Mouse (Mus musculus) forebrain, embryonic 13.5 days (tissue): ENCODE results near the gene Cttnbp2. TPM values are rescaled to one million over a fixed set of nuclear protein-coding genes. Genes with fewer than 3 reads are reported as not detected.

Source experiments
- ATAC-seq: fragments of 200-750 bp; cut with Nextera tagmentation; 2 replicates; pipeline ENCODE4 v1.8.0; 2017
- H3K27ac ChIP-seq: fragments of 300-500 bp; sonication (generic); 2 replicates; pipeline ENCODE4 v1.5.1; 2015; ENCODE audit warnings: inconsistent platforms, mild to moderate bottlenecking, moderate library complexity
- H3K27me3 ChIP-seq: fragments of 300-500 bp; sonication (generic); 2 replicates; pipeline ENCODE4 v1.6.1; 2015; ENCODE audit warnings: mild to moderate bottlenecking, inconsistent platforms
- H3K36me3 ChIP-seq: fragments of 300-500 bp; sonication (generic); 2 replicates; pipeline ENCODE4 v1.6.1; 2015; ENCODE audit warnings: mild to moderate bottlenecking, inconsistent platforms; ENCODE audit not compliant: poor library complexity, severe bottlenecking
- H3K4me1 ChIP-seq: fragments of 300-500 bp; sonication (generic); 2 replicates; pipeline ENCODE4 v1.6.1; 2015; ENCODE audit warnings: inconsistent platforms
- H3K4me2 ChIP-seq: fragments of 300-500 bp; sonication (generic); 2 replicates; pipeline ENCODE4 v1.6.1; 2015; ENCODE audit warnings: inconsistent platforms, mild to moderate bottlenecking, moderate library complexity
- H3K4me3 ChIP-seq: fragments of 300-500 bp; sonication (generic); 2 replicates; pipeline ENCODE4 v1.5.1; 2015; ENCODE audit warnings: mild to moderate bottlenecking, inconsistent platforms
- H3K9ac ChIP-seq: fragments of 300-500 bp; sonication (generic); 2 replicates; pipeline ENCODE4 v1.6.1; 2015; ENCODE audit warnings: mild to moderate bottlenecking, inconsistent platforms
- H3K9me3 ChIP-seq: fragments of 300-500 bp; sonication (generic); replicated peaks from 2 replicates; pipeline ENCODE4 v1.6.1; 2016; ENCODE audit warnings: inconsistent platforms
- WGBS: fragments of 180-500 bp; shearing (Covaris S2); methylation state at CpG from one replicate; pipeline ENCODE4 v1.1.7; 2015; 5-methylcytosine and 5-hydroxymethylcytosine counted together
- microRNA-seq: library from miRNA; unstranded; fragments of <30 nt; microRNA quantifications from one replicate; pipeline ENCODE4, GENCODE M21; 2016
- polyA plus RNA-seq: library from polyadenylated mRNA; unstranded; fragments of >200 nt; fragmentation: Nextera tagmentation; extraction: Ambion mirVana; gene quantifications from 2 replicates; pipeline ENCODE4 v1.2.1, GENCODE M21; 2015

Gene Cttnbp2
- polyA plus RNA-seq, 1 experiment from 2014 or later: 59.1 TPM

GRCm38 (mm10) chr6:18349153-18349858, 165.3 kb downstream of the Cttnbp2 start:
- Histone ChIP-seq H3K4me1 (no peaks in the 10 kb centered on the region), H3K4me3 (no peak overlapping the region), H3K9ac (no peak overlapping the region), H3K4me2 (no peak overlapping the region), H3K27me3 (no peaks in the 10 kb centered on the region), H3K9me3 (no peaks in the 10 kb centered on the region), H3K36me3 (no peaks in the 10 kb centered on the region), H3K27ac (no peak overlapping the region)
- 75% methylated on average over 3 of the region's 3 CpGs for WGBS
- no peak for ATAC-seq

DNA sequence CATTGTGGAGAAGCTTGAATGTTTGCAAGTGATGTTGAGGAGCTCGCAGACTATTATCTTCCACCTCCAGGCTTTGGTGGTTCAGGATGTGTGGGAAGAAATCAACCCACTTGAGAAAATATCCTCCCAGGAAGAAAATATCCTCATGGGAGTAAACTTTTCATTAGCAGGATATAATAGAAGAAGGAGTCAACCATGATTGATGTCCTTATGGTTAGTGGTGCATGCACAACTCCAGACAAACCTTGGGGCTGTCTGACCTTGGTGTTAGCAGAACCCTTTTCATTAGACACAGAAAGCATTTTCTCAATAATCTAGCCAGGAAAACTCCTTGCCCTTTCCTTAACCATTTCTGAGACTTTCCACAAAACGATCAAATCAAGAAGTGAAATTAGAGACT, 170.4 kb downstream of the Cttnbp2 start:
- no peaks in the 10 kb centered on the region for H3K36me3 ChIP-seq
- 91% methylated on average over 2 of the region's 2 CpGs for WGBS
- no peaks in the 10 kb centered on the region for H3K4me1 ChIP-seq

DNA sequence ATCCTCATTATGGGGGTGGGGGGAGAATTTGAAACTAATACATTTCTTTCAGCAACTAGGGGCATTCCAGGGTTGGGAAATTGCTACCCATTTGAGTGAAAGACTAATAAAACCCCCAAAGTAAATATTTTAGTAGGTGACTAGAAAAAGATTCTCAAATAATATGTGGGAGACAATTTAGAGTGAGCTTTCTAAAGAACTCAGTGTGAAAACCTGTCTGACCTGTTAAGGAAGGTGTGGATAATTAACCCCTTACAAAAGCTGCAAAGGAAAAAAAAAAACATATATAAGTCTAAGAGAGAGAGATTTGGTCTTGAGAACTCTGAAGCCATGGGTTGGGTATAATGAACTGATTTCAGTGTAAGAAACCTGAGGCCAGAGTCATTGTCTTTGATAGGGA, 176.3 kb downstream of the Cttnbp2 start:
- Histone ChIP-seq H3K4me1 (no peaks in the 10 kb centered on the region), H3K27me3 (no peaks in the 10 kb centered on the region), H3K9me3 (no peaks in the 10 kb centered on the region), H3K4me3 (no peak overlapping the region), H3K4me2 (no peak overlapping the region), H3K36me3 (no peaks in the 10 kb centered on the region), H3K9ac (no peak overlapping the region), H3K27ac (no peak overlapping the region)
- ATAC-seq: no peak

More for the DNA sequence above, 170.4 kb downstream of the Cttnbp2 start:
- no peak overlapping the region for H3K27ac ChIP-seq
- no peak overlapping the region for H3K4me2 ChIP-seq
- H3K4me3 ChIP-seq: no peak overlapping the region
- H3K27me3 ChIP-seq: no peaks in the 10 kb centered on the region
- H3K9me3 ChIP-seq: no peaks in the 10 kb centered on the region
- ATAC-seq: no peak
- H3K9ac ChIP-seq: no peak overlapping the region

- no peak overlapping the region for H3K27ac ChIP-seq
- H3K27me3 ChIP-seq: no peaks in the 10 kb centered on the region
- H3K4me3 ChIP-seq: no peak overlapping the region
- no peak overlapping the region for H3K9ac ChIP-seq
- WGBS: 85% methylated on average over 3 of the region's 3 CpGs
- no peaks in the 10 kb centered on the region for H3K9me3 ChIP-seq
- ATAC-seq: no peak
- H3K36me3 ChIP-seq: no peaks in the 10 kb centered on the region
- no peak overlapping the region for H3K4me2 ChIP-seq
- no peaks in the 10 kb centered on the region for H3K4me1 ChIP-seq
Measured at GRCm38 (mm10) chr6:18335393-18335792, 179.2 kb downstream of the Cttnbp2 start.

DNA sequence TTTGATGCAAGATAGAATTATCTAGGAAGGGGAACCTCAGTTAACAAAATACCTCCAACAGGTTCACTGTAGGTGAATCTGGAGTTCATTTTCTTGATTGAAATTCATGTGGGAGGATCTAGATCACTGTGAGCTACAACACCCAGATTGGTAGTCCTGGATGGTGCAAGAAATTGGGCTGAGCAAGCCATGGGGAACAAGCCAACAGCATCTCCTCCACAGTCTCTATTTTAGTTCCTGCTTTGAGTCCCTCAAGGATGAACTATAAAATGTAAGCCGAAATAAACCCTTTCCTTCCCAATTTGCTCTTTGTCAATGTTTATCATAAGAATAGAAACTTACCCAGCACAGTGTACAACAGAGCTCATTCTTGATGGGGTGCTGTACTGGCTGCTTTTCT, 191.7 kb downstream of the Cttnbp2 start:
- 94% methylated on average over 1 of the region's 1 CpGs for WGBS
- H3K9me3 ChIP-seq: no peaks in the 10 kb centered on the region
- ATAC-seq: no peak
- H3K4me3 ChIP-seq: no peak overlapping the region
- no peak overlapping the region for H3K9ac ChIP-seq
- no peaks in the 10 kb centered on the region for H3K36me3 ChIP-seq
- no peak overlapping the region for H3K27ac ChIP-seq
- H3K27me3 ChIP-seq: no peaks in the 10 kb centered on the region
- H3K4me2 ChIP-seq: no peak overlapping the region
- H3K4me1 ChIP-seq: no peaks in the 10 kb centered on the region

Small RNAs within 50 kb of the gene (microRNA-seq; reads per million reads assigned to microRNA genes)
- gene Gm26233: not detected
